Mouse (Mus musculus): ENCODE data around the gene Cdk2ap2.

DNA sequence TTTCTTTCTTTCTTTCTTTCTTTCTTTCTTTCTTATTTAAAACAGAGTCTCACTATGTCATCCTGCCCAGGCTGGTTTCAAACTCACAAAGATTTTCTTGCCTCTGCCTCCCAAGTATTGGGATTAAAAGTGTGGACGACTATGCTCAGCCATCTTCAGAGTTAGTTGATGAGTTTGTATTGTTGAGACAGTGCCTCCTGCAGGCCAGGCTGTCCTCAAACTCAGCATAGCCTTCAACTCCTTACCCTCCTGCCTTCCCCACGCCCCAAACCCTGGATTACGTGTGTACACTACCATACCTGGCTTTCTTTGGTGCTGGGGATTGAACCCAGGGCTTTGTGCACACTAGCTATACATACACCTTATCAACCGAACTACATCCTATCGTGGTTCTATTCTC, 39.5 kb downstream of the Cdk2ap2 start:
- TF ChIP-seq CTCF (IDR thresholded peaks at IDR 0.05; ENCODE audit: borderline replicate concordance, control insufficient read depth, extremely low read depth, insufficient read depth, low read length, poor library complexity) (no peak), POLR2A (IDR thresholded peaks at IDR 0.05; ENCODE audit: control insufficient read depth, extremely low read depth, insufficient read depth, low read length, poor library complexity) (no peak)

Measured in thymus, adult 2 months (tissue).